Mouse (Mus musculus) adipose tissue, adult 10 weeks (tissue): ENCODE results near the gene Ptpn13. TPM values are rescaled to one million over a fixed set of nuclear protein-coding genes. Genes with fewer than 3 reads are reported as not detected.

ENCODE experiments used
- polyA plus RNA-seq: library from polyadenylated mRNA; stranded (reverse); fragments of 350-450 nt; fragmentation: Illumina TruSeq; extraction: RNeasy Lipid Tissue Mini Kit (QIAGEN cat#74804); gene quantifications from one replicate; pipeline ENCODE4 v1.2.3, GENCODE M21; 2014; ENCODE audit warnings: low read depth, low replicate concordance

Ptpn13 gene
- 24.7 TPM for polyA plus RNA-seq

GRCm38 (mm10) chr5:103424678-103425319 lies at the start of gene Ptpn13:
Gene Ptpn13, plus strand, starts transcription at chr5:103425192.

GRCm38 (mm10) chr5:103629111-103629764 lies 204.2 kb downstream of the Ptpn13 start, which contains the start of gene Slc10a6:
Gene Slc10a6, minus strand, starts transcription at chr5:103629403.

Other genes starting within 250 kb of the Ptpn13 start
- 3.3 TPM for gene Mapk10, start 213.9 kb upstream of the Ptpn13 start, polyA plus RNA-seq
- 4.5 TPM for gene Slc10a6, start 204.2 kb downstream of the Ptpn13 start, polyA plus RNA-seq
- 11.8 TPM for gene 1700016H13Rik, start 230.8 kb downstream of the Ptpn13 start, polyA plus RNA-seq